Mouse (Mus musculus) gastrocnemius, postnatal 14 days (tissue): Measurements from ENCODE around the gene Ceacam14. TPM values are rescaled to one million over a fixed set of nuclear protein-coding genes. Genes with fewer than 3 reads are reported as not detected.

Experiments
- DNase-seq: peaks from one replicate; pipeline ENCODE4 v3.0.0; 2021; ENCODE audit warnings: mixed read lengths
- intact Hi-C: fragments of 180-260 bp; cut with DNase I; formaldehyde crosslinking; loops from one replicate; pipeline ENCODE4 v1.15.1; 2025; ENCODE audit warnings: low total_unique reads
- long read RNA-seq, 2 experiments: library from polyadenylated mRNA; stranded (forward); transcript quantifications; one replicate each; pipeline ENCODE4 v2.0.0; 2021
- total RNA-seq, 2 experiments: library from RNA; stranded (reverse); gene quantifications; 2 replicates each; pipeline ENCODE4 v1.2.3; 2021

Gene Ceacam14
- not detected for total RNA-seq
- long read RNA-seq, experiment 1: 0 reads
- long read RNA-seq, experiment 2: 0 reads

DNA sequence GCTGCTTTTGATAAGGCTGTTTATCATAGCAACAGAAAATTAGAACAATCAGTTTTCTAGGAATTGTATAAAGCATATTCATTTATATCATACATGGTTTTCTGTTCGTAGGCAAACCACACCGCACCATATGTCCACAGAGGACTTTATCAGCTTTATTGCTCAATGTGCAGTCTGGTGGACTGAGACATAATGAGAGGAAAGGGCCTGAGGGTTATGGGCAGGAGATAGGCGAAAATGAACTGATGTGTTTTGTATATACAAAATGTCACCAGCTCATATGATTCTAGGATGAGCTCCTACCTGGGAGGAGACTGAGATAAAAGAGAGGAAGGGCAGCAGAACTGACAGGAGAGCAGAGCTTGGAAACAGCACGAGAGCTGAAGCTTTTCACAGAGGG lies at the start of gene Ceacam14:
TSS of gene Ceacam14 (plus strand) at position 301 of the 400 bp plus-strand sequence.
- DNase-seq: no peak
- intact Hi-C loops: no loop called here

Other genes starting within 250 kb of the Ceacam14 start
- gene Ceacam5, start 99.4 kb upstream of the Ceacam14 start, total RNA-seq: not detected
- gene Gm5155, start 59.1 kb downstream of the Ceacam14 start, total RNA-seq: not detected
- gene Ceacam11, start 159.5 kb downstream of the Ceacam14 start, total RNA-seq: not detected
- gene Ceacam13, start 197.3 kb downstream of the Ceacam14 start, total RNA-seq: not detected